Mouse (Mus musculus): ENCODE results near the gene Ube2v1.

DNA sequence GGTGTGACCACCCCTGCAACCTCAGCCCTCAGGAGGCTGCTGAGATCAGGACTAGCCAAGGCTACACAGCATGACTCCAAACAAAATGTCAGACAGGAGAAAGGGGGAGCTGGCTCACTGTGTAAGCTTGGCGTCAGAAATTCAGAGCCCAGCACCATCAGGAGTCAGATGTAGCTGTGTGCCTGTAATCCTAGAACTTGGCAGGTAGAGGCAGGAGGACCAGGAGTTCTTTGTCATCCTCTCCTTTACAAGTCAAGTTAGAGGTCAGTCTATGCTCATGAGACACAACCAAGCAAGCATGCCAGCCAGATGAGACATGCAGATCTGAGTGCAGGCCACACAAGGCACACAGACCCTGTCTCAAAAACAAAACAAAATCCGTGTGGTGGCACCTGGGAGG lies 6.2 kb downstream of the Ube2v1 start:
- TF ChIP-seq GATA1 (IDR thresholded peaks at IDR 0.05; ENCODE audit: borderline replicate concordance, low read length) = no peak
- TF ChIP-seq FLI1 (IDR thresholded peaks at IDR 0.05; ENCODE audit: low read length) = no peak

Data from megakaryocyte, embryonic 14.5 days (primary cell).